Mouse (Mus musculus): ENCODE results near the gene Man2a2. TPM values are rescaled to one million over a fixed set of nuclear protein-coding genes. Genes with fewer than 3 reads are reported as not detected.

The Man2a2 gene
- polyA plus RNA-seq, 1 experiment from 2014 or later: 31.0 TPM

GRCm38 (mm10) chr7:80375376-80376039 lies 4.3 kb upstream of the Man2a2 start:
- no peaks in the 10 kb centered on the region; the same call in 1 of the 2 replicates for H3K4me1 ChIP-seq
- H3K36me3 ChIP-seq: 0 out of 2 replicates have a peak, but pooled peaks cover 3% of the 10 kb centered on the region
- WGBS: 77% methylated on average over 9 of the region's 9 CpGs
- H3K27ac ChIP-seq: no peak overlapping the region
- H3K9ac ChIP-seq: no peak overlapping the region
- no peaks in the 10 kb centered on the region for H3K27me3 ChIP-seq
- no peak overlapping the region for H3K4me3 ChIP-seq
- ATAC-seq (ENCODE audit: insufficient number of reproducible peaks, insufficient read depth, low FRiP score, low TSS enrichment): no peak
- no peak overlapping the region for H3K4me2 ChIP-seq (replicated peaks)
- no peaks in the 10 kb centered on the region for H3K9me3 ChIP-seq

- WGBS: 81% methylated on average over 3 of the region's 3 CpGs
- no peak overlapping the region for H3K27ac ChIP-seq
- H3K4me1 ChIP-seq: peaks cover 6% of the 10 kb centered on the region
- no peak overlapping the region for H3K9ac ChIP-seq
- H3K9me3 ChIP-seq: no peaks in the 10 kb centered on the region
- 0 out of 2 replicates have a peak, but pooled peaks cover 3% of the 10 kb centered on the region for H3K36me3 ChIP-seq
- H3K27me3 ChIP-seq: no peaks in the 10 kb centered on the region
- H3K4me2 ChIP-seq (replicated peaks): no peak overlapping the region
- no peak overlapping the region for H3K4me3 ChIP-seq
- ATAC-seq (ENCODE audit: insufficient number of reproducible peaks, insufficient read depth, low FRiP score, low TSS enrichment): no peak
Observed at GRCm38 (mm10) chr7:80374733-80375132, 3.6 kb upstream of the Man2a2 start.

- no peak overlapping the region for H3K9ac ChIP-seq
- H3K36me3 ChIP-seq: 0 out of 2 replicates have a peak, but pooled peaks cover 3% of the 10 kb centered on the region
- no peak overlapping the region for H3K4me3 ChIP-seq
- peaks cover 11% of the 10 kb centered on the region for H3K4me1 ChIP-seq
- no peaks in the 10 kb centered on the region for H3K9me3 ChIP-seq
- H3K27me3 ChIP-seq: no peaks in the 10 kb centered on the region
- no peak overlapping the region for H3K4me2 ChIP-seq (replicated peaks)
- 62% methylated on average over 3 of the region's 3 CpGs for WGBS
- no peak for ATAC-seq (ENCODE audit: insufficient number of reproducible peaks, insufficient read depth, low FRiP score, low TSS enrichment)
- no peak overlapping the region for H3K27ac ChIP-seq
Observed at GRCm38 (mm10) chr7:80374280-80374679, 3.1 kb upstream of the Man2a2 start.

- Histone ChIP-seq H3K36me3 (0 out of 2 replicates have a peak, but pooled peaks cover 3% of the 10 kb centered on the region), H3K9ac (no peak overlapping the region), H3K27ac (no peak overlapping the region), H3K27me3 (no peaks in the 10 kb centered on the region), H3K4me1 (peaks cover 15% of the 10 kb centered on the region), H3K4me3 (no peak overlapping the region), H3K4me2 (replicated peaks) (no peak overlapping the region), H3K9me3 (no peaks in the 10 kb centered on the region)
- WGBS: 82% methylated on average over 12 of the region's 12 CpGs
- no peak for ATAC-seq (ENCODE audit: insufficient number of reproducible peaks, insufficient read depth, low FRiP score, low TSS enrichment)
Observed at GRCm38 (mm10) chr7:80373850-80374249, 2.7 kb upstream of the Man2a2 start.

GRCm38 (mm10) chr7:80373352-80373751 lies 2.2 kb upstream of the Man2a2 start:
- Histone ChIP-seq H3K27me3 (no peaks in the 10 kb centered on the region), H3K9me3 (no peaks in the 10 kb centered on the region), H3K4me2 (replicated peaks) (no peak overlapping the region), H3K9ac (no peak overlapping the region), H3K4me1 (peaks cover 15% of the 10 kb centered on the region), H3K4me3 (no peak overlapping the region), H3K27ac (no peak overlapping the region), H3K36me3 (peaks cover 3% of the 10 kb centered on the region)
- whole genome bisulfite sequencing: 68% methylated on average over 4 of the region's 4 CpGs
- ATAC-seq (ENCODE audit: insufficient number of reproducible peaks, insufficient read depth, low FRiP score, low TSS enrichment): no peak

- H3K4me2 ChIP-seq (replicated peaks): no peak overlapping the region
- no peaks in the 10 kb centered on the region for H3K27me3 ChIP-seq
- H3K27ac ChIP-seq: no peak overlapping the region
- WGBS: 62% methylated on average over 2 of the region's 2 CpGs
- H3K9me3 ChIP-seq: no peaks in the 10 kb centered on the region
- no peak for ATAC-seq (ENCODE audit: insufficient number of reproducible peaks, insufficient read depth, low FRiP score, low TSS enrichment)
- H3K36me3 ChIP-seq: peaks cover 10% of the 10 kb centered on the region
- H3K9ac ChIP-seq: no peak overlapping the region
- H3K4me3 ChIP-seq: no peak overlapping the region
- H3K4me1 ChIP-seq: peaks cover 15% of the 10 kb centered on the region
Observed at GRCm38 (mm10) chr7:80372667-80373066, 1.5 kb upstream of the Man2a2 start.

- Histone ChIP-seq H3K9ac (no peak overlapping the region), H3K4me3 (no peak overlapping the region), H3K4me1 (peaks cover 15% of the 10 kb centered on the region), H3K9me3 (no peaks in the 10 kb centered on the region), H3K36me3 (peaks cover 15% of the 10 kb centered on the region), H3K27ac (no peak overlapping the region), H3K27me3 (no peaks in the 10 kb centered on the region), H3K4me2 (replicated peaks) (no peak overlapping the region)
- WGBS: 76% methylated on average over 3 of the region's 3 CpGs
- ATAC-seq (ENCODE audit: insufficient number of reproducible peaks, insufficient read depth, low FRiP score, low TSS enrichment): no peak
Observed at GRCm38 (mm10) chr7:80372166-80372565, 991 bp upstream of the Man2a2 start.

GRCm38 (mm10) chr7:80370649-80371040 lies 530 bp downstream of the Man2a2 start:
- whole genome bisulfite sequencing: under 1% methylated on average over 31 of the region's 31 CpGs
- Histone ChIP-seq H3K27ac (peak overlapping the region; percentile 90), H3K9ac (peak overlapping the region; percentile 81), H3K27me3 (no peaks in the 10 kb centered on the region), H3K4me2 (replicated peaks) (peak overlapping the region; percentile 67), H3K36me3 (peaks cover 30% of the 10 kb centered on the region), H3K9me3 (no peaks in the 10 kb centered on the region), H3K4me3 (peak overlapping the region; percentile 79), H3K4me1 (peaks cover 15% of the 10 kb centered on the region)
- no peak for ATAC-seq (ENCODE audit: insufficient number of reproducible peaks, insufficient read depth, low FRiP score, low TSS enrichment)

GRCm38 (mm10) chr7:80369967-80370431 lies 1.2 kb downstream of the Man2a2 start:
- H3K4me3 ChIP-seq: peak overlapping the region; percentile 79
- H3K36me3 ChIP-seq: peaks cover 31% of the 10 kb centered on the region
- peak overlapping the region; percentile 81 for H3K9ac ChIP-seq
- peak overlapping the region; percentile 90 for H3K27ac ChIP-seq
- peaks cover 15% of the 10 kb centered on the region for H3K4me1 ChIP-seq
- peak overlapping the region; percentile 67 for H3K4me2 ChIP-seq (replicated peaks)
- 35% methylated on average over 4 of the region's 4 CpGs for WGBS
- no peak for ATAC-seq (ENCODE audit: insufficient number of reproducible peaks, insufficient read depth, low FRiP score, low TSS enrichment)
- no peaks in the 10 kb centered on the region for H3K27me3 ChIP-seq
- no peaks in the 10 kb centered on the region for H3K9me3 ChIP-seq

GRCm38 (mm10) chr7:80369461-80369860 lies 1.7 kb downstream of the Man2a2 start:
- H3K36me3 ChIP-seq: peaks cover 36% of the 10 kb centered on the region
- H3K9me3 ChIP-seq: no peaks in the 10 kb centered on the region
- ATAC-seq (ENCODE audit: insufficient number of reproducible peaks, insufficient read depth, low FRiP score, low TSS enrichment): no peak
- H3K27me3 ChIP-seq: no peaks in the 10 kb centered on the region
- peak overlapping the region; percentile 46; the same call in 1 of the 2 replicates for H3K27ac ChIP-seq
- peak overlapping the region; percentile 67 for H3K4me2 ChIP-seq (replicated peaks)
- H3K4me3 ChIP-seq: 0 out of 2 replicates have a peak overlapping the region, but pooled peaks have one; percentile 79
- H3K4me1 ChIP-seq: peaks cover 15% of the 10 kb centered on the region
- 67% methylated on average over 5 of the region's 5 CpGs for WGBS
- H3K9ac ChIP-seq: 0 out of 2 replicates have a peak overlapping the region, but pooled peaks have one; percentile 10

- 77% methylated on average over 20 of the region's 20 CpGs for WGBS
- H3K9ac ChIP-seq: 0 out of 2 replicates have a peak overlapping the region, but pooled peaks have one; percentile 10
- H3K4me2 ChIP-seq (replicated peaks): peak overlapping the region; percentile 67
- H3K27ac ChIP-seq: peak overlapping the region; percentile 46; the same call in 1 of the 2 replicates
- H3K27me3 ChIP-seq: no peaks in the 10 kb centered on the region
- H3K36me3 ChIP-seq: peaks cover 42% of the 10 kb centered on the region
- H3K4me3 ChIP-seq: 0 out of 2 replicates have a peak overlapping the region, but pooled peaks have one; percentile 4
- H3K9me3 ChIP-seq: no peaks in the 10 kb centered on the region
- ATAC-seq (ENCODE audit: insufficient number of reproducible peaks, insufficient read depth, low FRiP score, low TSS enrichment): no peak
- peaks cover 15% of the 10 kb centered on the region for H3K4me1 ChIP-seq
Observed at GRCm38 (mm10) chr7:80368635-80369421, 2.3 kb downstream of the Man2a2 start.
